Mouse (Mus musculus): Measurements from ENCODE around the gene Cyp4v3. TPM values are rescaled to one million over a fixed set of nuclear protein-coding genes. Genes with fewer than 3 reads are reported as not detected.
A peak's percentile ranks its signal among the peaks of the same experiment; 100 is the strongest.
"Not testable (repeated sequence)": the region's sequence is repeated elsewhere in the genome, so short reads cannot be mapped to it uniquely, and the experiment has no call there.

Cyp4v3 gene
- 10 to 100 TPM; 10.4 to 12.7 TPM for total RNA-seq (2021)
- long read RNA-seq, experiment 1, transcript Cyp4v3-201 (11 exons, 3,808 nt): major isoform, 8 of 11 reads
- long read RNA-seq, experiment 1, partial matches to known transcripts: 1 of 11 reads
- long read RNA-seq, experiment 1, other reads (novel, unspliced or antisense): 2 of 11 reads
- long read RNA-seq, experiment 2, transcript Cyp4v3-201 (11 exons, 3,808 nt): major isoform, 21 of 25 reads
- long read RNA-seq, experiment 2, partial matches to known transcripts: 1 of 25 reads
- long read RNA-seq, experiment 2, other reads (novel, unspliced or antisense): 3 of 25 reads

DNA sequence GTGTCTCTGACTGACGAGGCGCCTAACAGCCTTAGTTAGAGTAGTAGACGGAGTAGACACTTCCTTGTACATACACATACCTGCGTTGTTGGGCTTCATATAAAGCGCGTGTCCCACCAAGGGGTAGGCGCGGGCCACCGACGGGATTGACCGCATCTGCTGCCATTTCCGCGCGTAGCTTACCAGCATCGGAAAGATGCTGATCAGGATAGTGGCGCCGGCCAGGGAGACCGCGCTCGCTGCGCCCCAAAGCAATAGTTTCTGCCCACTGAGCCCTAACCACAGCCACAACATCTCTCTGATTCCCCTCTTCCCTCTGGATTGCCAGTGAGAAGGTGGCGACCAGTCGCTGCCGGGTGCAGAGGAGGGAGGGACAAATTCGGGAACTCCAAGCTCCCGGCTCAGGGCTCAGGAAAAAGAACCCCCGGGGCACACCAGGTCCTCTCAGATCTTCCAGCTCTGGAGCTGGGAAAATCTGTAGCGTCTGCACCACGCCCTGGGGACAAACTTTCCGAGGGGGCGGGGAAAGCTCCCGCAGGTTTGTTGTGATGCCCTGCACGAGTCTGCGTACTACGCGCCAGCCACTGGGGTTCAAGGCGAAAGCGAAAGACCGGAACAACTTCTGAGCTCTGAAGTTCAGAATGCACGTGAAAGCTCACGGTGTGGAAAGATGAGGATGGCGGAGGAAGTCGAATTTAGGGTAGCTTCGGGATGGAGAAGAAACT, at the start of gene Cyp4v3:
Cyp4v3 (minus strand) TSS at position 532 of the 725 bp plus-strand sequence.
- peak; percentile 16 to 56 for DNase-seq (ENCODE audit: low spot score in 2 of 2)

DNA sequence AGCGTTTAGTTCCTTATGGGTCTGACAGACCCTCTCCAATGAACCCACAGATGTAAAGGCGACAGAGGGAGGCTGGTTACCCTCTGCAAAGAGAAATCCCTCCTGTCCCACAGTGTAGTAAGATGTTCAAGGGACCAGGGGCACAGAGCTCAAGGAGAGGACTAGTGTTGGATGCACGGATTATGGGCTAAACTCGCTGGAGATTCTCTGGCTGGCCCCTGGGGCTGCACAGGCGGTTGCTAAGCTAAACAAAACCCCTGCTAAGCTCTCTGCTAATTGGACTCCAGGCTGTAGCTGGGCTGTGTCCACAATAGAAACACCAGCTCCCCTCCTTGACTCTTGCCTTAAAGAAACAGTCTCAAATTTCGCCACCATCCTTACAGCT, 48.9 kb upstream of the Cyp4v3 start, which contains the start of gene Fam149a:
Fam149a (minus strand) TSS at position 329 of the 385 bp plus-strand sequence.
- DNase-seq (ENCODE audit: low spot score in 2 of 2): no peak

DNA sequence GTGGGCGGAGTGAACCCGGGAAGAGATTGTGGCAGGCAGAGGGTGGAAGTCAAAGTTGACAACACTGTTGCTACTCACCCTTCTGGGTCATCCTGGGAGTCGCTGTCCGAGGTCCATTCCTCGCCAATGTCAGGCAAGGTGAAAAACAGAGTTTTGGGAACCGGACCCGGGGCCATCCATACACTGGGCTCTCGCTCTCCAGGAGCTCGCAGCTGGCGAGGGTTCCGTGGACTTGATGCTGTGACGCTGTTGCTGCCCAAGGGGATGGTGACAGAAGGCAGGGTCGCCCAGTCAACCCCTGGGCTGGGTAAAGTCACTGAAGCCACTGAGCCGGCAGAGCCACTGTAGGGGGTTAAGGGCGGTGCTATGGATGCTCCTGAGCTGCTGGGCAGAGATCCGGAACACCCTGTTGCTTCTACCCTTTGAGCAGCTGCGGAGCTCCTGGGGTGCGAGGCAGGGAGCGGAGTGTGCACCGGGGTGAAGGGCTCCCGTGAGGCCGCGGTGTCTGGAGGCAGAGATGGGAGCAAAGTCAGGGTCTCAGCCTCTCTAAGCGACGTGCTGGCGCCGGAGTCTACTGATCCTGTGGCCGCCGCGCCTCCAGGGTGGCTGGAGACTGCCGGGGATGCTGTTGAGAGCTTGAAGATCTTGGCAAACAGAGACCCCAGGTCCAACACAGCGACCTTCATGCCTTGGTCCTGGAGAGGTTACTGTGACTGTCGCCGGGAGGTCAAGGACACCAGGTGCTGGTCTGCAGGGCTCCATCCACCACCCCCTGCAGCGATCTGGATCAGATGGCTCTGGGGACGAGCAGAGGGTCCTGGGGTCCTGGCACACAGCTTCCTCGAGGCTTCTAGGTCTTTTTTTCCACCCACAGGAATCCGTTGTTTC, 48.3 kb upstream of the Cyp4v3 start:
- DNase-seq (ENCODE audit: low spot score in 2 of 2): no peak

DNA sequence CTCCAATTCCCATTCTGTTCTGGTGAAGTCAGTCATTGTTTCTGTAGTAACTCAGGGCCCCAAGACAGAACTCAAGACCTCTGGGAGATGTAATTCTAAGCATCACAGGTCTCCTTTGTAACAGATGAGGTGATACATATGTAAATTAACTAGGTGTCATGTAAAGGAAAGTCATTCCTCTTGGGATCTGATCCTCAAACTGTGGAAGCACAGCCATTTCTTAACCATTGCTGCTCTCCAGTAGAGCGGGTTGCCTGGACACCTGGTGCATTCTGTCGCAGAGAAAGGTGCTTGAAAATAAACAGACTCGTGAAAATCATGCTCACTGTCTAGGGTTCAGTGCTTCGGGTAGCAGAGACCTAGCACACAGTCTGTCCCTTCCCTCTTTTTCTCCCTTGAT, 47.6 kb upstream of the Cyp4v3 start:
- no peak for DNase-seq (ENCODE audit: low spot score in 2 of 2)

DNA sequence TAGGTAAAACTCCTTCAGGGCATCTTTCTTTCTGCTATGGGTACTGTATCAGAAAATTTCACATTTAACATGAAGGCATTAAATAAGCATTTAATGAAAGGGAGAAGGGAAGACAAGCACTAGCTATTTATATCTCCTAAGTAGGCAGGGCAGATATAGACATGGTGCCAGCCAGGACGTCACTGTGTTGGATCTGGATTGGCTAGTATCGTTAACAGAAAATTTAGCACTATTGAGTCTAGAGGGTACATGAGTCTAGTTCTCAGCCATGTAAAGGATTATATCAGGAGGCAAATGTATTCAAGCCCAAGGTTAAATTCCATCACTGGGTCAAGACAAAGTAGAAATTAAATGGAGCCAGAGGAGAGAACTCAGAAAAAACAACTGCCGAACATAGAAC, 41.1 kb upstream of the Cyp4v3 start:
- DNase-seq (ENCODE audit: low spot score in 2 of 2): no peak

DNA sequence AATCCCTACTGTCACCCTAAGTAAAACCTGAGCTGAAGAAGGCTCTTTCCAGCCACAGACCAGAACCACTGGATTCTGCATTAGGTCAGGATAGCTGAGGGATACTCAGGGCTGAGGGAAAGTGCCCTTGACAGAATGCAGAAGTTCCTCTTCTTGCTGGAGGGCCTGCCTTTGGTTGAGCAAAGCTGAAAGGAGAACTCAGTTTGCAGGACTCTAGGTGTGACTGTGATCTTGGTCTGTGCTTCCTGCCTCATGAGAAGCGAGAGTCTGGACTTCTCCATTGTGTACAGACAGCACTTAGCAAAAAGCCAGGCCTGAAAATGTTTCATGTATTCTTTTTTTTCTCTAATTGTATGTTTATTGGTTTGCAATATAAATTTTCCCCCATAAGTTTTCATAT, 34.1 kb upstream of the Cyp4v3 start:
- no peak for DNase-seq (ENCODE audit: low spot score in 2 of 2)

DNA sequence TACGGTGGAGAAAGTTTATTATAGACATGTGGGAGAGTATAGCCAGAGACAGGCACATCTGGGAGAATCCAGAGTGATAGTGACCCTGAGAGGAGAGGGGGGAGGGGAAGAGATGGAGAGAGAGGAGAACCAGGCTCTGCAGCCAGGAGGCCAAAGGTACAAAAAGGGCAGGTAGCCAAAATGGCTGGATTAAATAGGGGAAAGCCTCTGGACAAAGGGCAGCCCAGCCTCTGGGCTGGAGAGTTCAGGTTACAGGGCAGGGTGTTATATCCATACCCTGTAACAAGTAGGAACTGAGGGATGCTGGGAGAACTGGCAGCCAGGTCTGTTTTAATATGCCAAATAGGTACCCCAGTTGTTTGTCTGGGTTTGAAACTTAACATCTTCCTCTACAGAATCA, 30.2 kb upstream of the Cyp4v3 start:
- no peak for DNase-seq (ENCODE audit: low spot score in 2 of 2)

DNA sequence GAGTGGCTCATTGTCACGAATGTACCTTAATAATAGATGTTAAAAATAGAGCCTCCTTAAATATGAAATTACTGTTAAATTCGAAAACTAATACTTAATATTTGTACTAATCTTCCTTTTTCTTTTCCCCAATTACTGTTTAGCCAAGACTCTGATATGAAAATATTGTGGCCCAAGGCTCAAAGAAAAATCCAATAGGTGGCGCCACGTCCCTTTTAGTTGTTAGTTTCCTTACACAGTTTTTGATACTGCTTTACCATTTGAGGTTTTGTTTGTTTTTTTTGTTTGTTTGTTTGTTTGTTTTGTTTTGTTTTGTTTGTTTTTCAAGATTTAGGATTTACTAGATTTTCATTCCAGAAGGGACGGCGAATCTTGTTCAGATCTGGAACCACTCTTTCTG, 29.3 kb upstream of the Cyp4v3 start:
- no peak for DNase-seq (ENCODE audit: low spot score in 2 of 2)

DNA sequence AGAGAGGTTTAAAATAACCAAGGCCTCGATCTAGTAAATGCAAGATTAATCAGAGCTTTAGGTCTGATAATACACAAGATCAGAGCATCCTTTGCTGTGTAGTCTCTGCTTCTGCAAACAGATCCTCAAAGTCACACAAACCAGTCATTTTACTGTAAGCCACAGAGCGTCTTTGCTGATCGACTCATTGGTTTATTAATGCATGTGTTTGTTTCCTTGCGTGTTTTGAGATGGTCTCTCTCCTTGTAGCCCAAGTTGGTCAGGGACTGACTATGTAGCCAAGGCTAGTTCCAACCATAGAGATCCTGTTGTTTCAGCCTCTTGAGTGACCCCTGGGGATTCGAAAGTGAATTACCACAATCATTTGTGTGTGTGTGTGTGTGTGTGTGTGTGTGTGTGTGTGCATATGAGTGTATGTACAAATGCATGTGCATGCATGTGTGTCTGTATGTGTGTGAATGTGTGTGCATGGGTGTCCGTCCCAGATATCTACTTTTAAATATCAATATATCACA, 26.1 kb upstream of the Cyp4v3 start:
- DNase-seq (ENCODE audit: low spot score in 2 of 2): no peak

DNA sequence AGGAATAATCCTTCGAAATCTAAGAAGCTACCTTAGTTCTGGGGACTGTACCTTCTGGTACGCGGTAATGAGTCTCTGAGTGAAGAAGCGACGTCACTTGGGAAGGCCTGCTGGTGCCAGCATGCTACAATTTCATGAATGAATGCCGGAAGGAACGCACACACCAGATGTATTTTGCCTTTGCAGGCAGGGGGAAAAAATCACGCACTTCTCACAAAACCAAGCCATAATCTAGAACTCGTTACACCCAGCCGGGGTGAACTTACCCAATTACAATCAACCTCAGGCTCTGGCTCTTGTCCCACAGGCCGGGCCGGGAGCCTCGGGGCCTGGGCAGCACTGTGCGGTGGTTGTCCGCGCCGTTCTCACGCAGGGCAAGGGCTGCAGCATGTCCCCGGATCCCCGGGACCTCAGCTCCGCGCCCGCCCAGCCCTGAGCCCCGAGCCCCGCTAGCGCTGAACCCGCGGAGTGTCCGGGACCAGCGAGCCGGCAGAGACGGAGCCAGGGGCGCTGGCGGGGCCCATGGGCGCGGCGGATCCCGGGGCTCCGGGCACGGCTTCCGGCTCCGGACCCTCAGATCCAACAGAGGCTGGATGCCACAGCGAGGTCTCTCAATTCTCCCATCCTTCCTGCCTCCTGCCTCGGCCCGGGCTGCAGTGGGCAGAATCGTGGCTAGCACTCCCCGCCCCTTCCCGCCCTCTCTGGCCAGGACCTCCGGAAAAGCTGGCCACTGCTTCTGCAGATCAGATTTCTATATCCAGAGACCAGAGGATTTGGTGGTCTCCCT, 25.3 kb upstream of the Cyp4v3 start:
- no peak for DNase-seq (ENCODE audit: low spot score in 2 of 2)

DNA sequence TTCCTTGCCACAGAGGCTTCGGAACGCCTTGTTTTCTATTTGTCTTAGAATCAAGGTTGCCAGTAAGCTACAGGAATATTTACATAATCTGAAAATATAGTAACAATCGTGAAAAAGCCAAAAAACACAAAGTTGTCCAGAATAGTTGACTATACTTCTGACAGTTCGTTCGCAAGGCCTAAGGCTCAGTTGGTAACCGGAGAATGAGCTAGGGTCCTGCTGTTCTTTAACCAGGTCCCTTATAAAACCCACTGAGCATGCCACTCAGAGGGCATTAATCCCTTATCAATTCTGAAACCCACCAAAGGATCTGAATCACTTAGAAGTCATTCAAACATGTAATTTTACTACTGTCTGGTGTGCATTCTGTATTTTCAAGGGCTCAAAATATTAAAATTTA, 22.8 kb upstream of the Cyp4v3 start:
- DNase-seq (ENCODE audit: low spot score in 2 of 2): no peak

DNA sequence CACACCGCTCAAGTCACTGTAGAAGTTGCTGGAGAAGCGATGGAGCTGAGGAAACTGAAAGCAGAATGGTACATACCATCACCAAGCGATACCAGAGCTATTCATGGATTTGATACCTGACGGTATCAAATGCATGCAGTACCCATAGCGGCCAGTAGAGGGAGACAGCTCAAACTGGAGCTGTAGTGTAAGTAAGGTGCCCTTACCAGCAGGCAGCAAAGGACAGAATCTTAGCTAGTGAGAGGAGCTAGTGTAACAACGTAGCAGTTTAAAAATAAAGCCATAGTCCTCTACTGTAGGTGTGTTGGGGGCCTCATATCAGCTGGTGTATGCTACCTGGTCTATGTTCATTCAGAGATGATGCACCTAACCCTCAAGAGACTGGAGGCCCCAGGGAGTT, 12.0 kb upstream of the Cyp4v3 start:
- peak in 1 of 2 experiments; percentile 40 for DNase-seq (ENCODE audit: low spot score in 2 of 2)

DNA sequence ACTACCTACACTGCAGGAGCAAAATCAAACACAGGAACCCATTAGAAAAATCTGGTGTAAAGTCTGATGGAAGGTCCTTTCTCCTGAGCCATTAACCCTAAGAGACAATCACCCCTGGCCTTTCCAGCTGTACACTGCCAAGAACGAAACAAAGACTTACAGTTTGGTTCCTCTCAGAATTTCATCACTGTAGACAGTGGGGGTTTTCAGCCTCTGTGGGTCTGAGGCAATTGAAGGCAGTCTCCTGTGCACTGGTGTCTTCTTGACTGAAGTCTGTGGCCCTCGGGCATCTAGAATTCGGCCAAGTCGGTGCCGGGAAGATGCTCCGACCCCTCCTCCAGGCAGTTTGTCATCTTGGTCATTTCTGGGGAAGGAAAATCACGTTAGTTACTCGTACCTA, 11.3 kb upstream of the Cyp4v3 start:
- no peak for DNase-seq (ENCODE audit: low spot score in 2 of 2)

DNA sequence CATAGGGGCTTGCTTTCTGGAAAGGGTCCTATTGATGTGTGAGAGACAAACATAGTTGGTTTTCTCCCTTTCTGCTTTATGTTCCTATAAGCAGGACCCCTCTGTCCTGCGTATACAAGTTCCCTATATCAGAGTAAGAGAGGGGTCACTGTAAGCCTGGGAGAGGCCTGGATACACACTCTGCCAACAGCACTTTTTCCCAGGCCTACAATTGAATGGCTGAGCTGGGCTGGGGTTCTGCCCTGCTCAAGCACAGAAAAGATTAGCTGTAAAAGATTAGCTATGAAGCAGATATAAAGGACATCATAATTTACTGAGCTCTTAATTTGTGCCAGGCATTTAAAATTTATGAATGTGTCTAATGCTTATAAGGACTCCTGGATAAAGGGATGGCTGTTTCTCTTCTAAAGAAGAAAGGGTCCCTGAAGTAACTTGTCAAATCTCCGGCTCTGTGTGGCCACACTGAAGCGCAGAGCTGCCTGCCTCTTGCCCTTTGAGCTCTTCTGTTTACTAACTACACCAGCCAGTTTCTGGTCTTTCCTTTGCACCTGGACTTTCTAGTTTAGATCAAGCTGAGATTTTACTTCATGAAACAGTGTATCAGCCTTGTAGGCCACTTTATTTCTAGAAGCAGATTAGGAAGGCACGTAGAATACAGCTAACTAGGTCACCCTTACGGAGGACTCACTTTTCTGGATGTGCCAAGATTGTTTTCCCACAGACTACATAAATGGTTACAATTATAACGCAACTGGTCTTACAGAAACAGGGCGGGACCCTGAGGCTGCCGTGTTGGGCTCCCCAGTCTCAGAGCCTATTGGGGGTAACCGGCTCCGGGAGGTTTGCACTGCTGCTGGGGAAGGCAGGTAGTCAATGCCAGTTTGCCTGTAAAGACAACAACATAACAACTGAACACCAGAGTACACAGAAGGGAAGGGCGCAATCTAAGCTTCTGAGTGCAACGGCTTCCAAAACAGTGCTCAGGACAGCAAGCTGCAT, 8.9 kb upstream of the Cyp4v3 start:
- no peak for DNase-seq (ENCODE audit: low spot score in 2 of 2)

DNA sequence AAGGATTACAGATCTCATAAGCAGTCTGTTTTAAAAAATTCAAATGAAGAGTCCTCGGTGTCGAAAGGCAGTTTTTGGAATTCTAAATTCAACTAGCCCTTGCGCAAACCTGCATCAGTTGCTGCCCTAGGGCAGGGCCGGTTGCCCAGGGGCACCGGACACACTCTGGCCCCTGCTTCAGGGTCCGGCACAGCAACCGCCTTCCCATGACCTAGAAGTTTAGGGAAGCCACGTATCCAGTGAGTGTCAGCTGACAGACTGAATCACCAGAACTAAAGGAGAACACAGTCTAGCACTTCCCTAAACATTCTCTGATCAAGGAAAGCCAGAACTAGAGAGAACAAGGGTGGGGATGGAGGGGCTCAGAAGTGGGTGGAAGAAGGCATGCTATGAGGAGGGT, 477 bp upstream of the Cyp4v3 start:
- peak; percentile 7 to 11 for DNase-seq (ENCODE audit: low spot score in 2 of 2)

DNA sequence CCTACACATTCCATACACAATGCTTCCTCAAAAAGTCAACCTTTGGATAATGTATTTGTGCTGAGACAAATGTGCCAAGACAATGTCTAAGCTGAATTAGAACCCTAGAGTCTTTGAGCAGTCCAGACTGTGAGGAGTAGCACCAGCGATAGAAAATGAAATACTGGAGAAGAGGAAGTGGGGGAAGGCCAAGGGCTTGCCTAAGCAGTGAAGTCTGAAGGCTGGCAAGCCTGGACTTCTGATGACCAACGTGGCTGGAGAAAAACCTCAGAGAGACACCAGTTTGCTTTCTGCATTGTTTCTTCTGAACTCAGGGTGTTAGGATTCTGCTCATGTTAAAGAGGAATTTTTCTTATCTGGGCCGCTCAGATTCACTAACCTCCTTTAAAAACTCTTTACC, 2.2 kb downstream of the Cyp4v3 start:
- no peak for DNase-seq (ENCODE audit: low spot score in 2 of 2)

DNA sequence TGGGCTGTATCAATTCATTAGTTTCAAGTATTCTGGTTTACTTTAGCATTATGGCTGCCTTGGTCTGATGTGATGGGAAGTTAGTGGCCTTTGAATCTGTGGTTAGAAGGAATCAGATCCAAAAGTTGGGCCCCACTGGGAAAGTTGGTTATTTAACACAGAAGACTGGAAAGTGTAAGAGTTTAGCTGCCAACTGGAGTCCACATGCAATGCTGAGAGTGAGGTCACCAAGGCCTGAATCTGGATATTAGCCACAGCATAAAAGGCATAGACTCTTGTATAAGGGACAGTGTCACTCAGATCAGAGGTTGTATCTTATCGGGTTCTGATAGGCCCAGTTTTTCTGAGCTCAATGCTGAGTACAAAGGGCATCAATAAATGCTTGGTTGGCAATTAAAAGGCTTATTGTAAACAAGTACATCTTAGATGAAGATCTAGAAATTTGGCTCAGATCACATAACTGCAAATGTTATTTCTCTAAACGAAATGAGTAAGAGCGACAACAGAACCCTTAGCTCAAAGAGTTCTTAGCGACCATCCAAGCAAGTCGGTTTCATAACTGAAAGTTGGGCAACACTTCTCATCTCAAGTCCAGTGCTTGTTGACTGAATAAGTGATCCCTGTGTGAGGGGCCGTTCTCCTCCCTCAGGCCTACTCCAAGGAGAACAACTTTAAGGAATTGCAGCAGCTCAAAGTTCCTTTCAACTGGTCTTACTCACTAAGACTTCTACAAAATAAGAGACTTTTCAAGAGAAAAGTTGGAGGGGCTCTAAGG, 3.6 kb downstream of the Cyp4v3 start:
- DNase-seq (ENCODE audit: low spot score in 2 of 2): no peak

DNA sequence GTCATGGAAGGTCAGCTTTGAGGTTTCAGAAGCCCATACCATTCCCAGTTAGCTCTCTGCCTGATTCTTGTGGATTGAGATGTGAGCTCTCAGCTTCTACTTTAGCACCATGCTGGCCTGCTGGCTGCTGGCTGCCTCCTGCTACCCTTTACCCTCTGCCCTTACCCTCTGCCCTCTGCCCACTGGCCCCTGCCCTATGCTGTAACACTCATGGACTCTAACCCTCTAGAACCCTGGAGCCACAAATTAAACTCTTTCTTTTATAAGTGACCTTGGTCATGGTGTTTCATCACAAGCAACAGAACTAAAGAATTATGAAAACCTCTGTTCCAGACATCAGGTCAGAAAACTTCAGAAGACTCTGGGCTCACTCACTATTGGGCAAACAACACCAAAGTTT, 5.9 kb downstream of the Cyp4v3 start:
- not testable (repeated sequence) for DNase-seq (ENCODE audit: low spot score in 2 of 2)

DNA sequence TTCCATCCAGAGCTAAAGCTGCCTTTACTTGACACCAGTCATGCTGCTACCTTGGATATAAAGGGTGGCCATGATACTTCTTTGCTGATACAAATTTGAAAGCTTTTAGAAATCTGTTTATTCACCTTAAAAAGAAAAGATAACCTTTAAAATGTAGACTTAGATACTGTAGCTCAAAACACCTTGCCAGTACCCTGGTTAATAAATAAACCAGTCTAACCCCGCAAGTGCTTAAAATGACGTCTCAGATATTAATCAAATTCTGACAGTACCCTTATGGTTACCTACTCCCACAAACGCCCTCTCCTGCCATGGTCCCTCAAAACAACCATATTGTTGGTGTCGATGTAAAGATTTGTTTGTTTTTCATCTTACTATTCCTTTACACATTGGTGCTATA, 8.9 kb downstream of the Cyp4v3 start:
- DNase-seq (ENCODE audit: low spot score in 2 of 2): no peak
